Mouse (Mus musculus) hindbrain, embryonic 10.5 days (tissue): ENCODE measurements around the gene Slco2b1. TPM values are rescaled to one million over a fixed set of nuclear protein-coding genes. Genes with fewer than 3 reads are reported as not detected.

ENCODE experiments used
- DNase-seq: peaks from one replicate; pipeline ENCODE4 v3.0.0-alpha.2; 2017; ENCODE audit warnings: low spot score
- H3K27ac ChIP-seq: fragments of 300-500 bp; sonication (generic); 2 replicates; pipeline ENCODE4 v1.5.1; 2016; ENCODE audit warnings: mild to moderate bottlenecking, moderate library complexity
- H3K27me3 ChIP-seq: fragments of 300-500 bp; sonication (generic); 2 replicates; pipeline ENCODE4 v1.6.1; 2016; ENCODE audit warnings: mild to moderate bottlenecking; ENCODE audit not compliant: poor library complexity, insufficient read depth, severe bottlenecking
- H3K36me3 ChIP-seq: fragments of 300-500 bp; sonication (generic); 2 replicates; pipeline ENCODE4 v1.6.1; 2016; ENCODE audit warnings: mild to moderate bottlenecking, moderate library complexity
- H3K4me1 ChIP-seq: fragments of 300-500 bp; sonication (generic); replicated peaks from 2 replicates; pipeline ENCODE4 v1.6.1; 2016; ENCODE audit warnings: mild to moderate bottlenecking
- H3K4me3 ChIP-seq: fragments of 300-500 bp; sonication (generic); 2 replicates; pipeline ENCODE4 v1.5.1; 2016; ENCODE audit warnings: mild to moderate bottlenecking, moderate library complexity
- H3K9me3 ChIP-seq: fragments of 300-500 bp; sonication (generic); 2 replicates; pipeline ENCODE4 v1.6.1; 2016; ENCODE audit warnings: mild to moderate bottlenecking, moderate library complexity
- whole genome bisulfite sequencing: fragments of 180-500 bp; shearing (Covaris S2); methylation state at CpG from one replicate; pipeline ENCODE4 v1.1.7; 2016; 5-methylcytosine and 5-hydroxymethylcytosine counted together
- polyA plus RNA-seq: library from polyadenylated mRNA; unstranded; fragments of >200 nt; fragmentation: Nextera tagmentation; extraction: Ambion mirVana; gene quantifications from 2 replicates; pipeline ENCODE4 v1.2.1, GENCODE M21; 2016

Gene Slco2b1
- polyA plus RNA-seq, 1 experiment from 2014 or later, result 3.5 TPM

- H3K9me3 ChIP-seq, result no peaks in the 10 kb centered on the region
- no peak for DNase-seq
- no peak overlapping the region for H3K27ac ChIP-seq
- peaks cover 20% of the 10 kb centered on the region for H3K4me1 ChIP-seq
- WGBS, result 87% methylated on average over 9 of the region's 9 CpGs
- no peak overlapping the region for H3K4me3 ChIP-seq
- no peaks in the 10 kb centered on the region for H3K36me3 ChIP-seq
- no peaks in the 10 kb centered on the region for H3K27me3 ChIP-seq
These were observed 47.5 kb downstream of the Slco2b1 start for GRCm38 (mm10) chr7:99663507-99664220.

GRCm38 (mm10) chr7:99662311-99662710, 48.8 kb downstream of the Slco2b1 start:
- Histone ChIP-seq H3K27ac (no peak overlapping the region), H3K36me3 (no peaks in the 10 kb centered on the region), H3K27me3 (no peaks in the 10 kb centered on the region), H3K4me1 (peaks cover 16% of the 10 kb centered on the region), H3K4me3 (no peak overlapping the region), H3K9me3 (no peaks in the 10 kb centered on the region)
- no peak for DNase-seq
- WGBS, result 71% methylated on average over 2 of the region's 2 CpGs

GRCm38 (mm10) chr7:99661571-99662230, 49.4 kb downstream of the Slco2b1 start:
- no peak for DNase-seq

GRCm38 (mm10) chr7:99661071-99661470, 50.1 kb downstream of the Slco2b1 start:
- Histone ChIP-seq H3K27ac (no peak overlapping the region), H3K4me3 (no peak overlapping the region), H3K36me3 (no peaks in the 10 kb centered on the region), H3K4me1 (peaks cover 13% of the 10 kb centered on the region), H3K27me3 (no peaks in the 10 kb centered on the region), H3K9me3 (no peaks in the 10 kb centered on the region)
- 88% methylated on average over 9 of the region's 9 CpGs for WGBS
- no peak for DNase-seq

More at GRCm38 (mm10) chr7:99661571-99662230, 49.4 kb downstream of the Slco2b1 start:
- Histone ChIP-seq H3K27me3 (no peaks in the 10 kb centered on the region), H3K4me1 (peaks cover 14% of the 10 kb centered on the region), H3K4me3 (no peak overlapping the region), H3K27ac (no peak overlapping the region), H3K9me3 (no peaks in the 10 kb centered on the region), H3K36me3 (no peaks in the 10 kb centered on the region)
- WGBS, result 86% methylated on average over 14 of the region's 14 CpGs

- WGBS, result 47% methylated on average over 12 of the region's 12 CpGs
- no peaks in the 10 kb centered on the region for H3K36me3 ChIP-seq
- H3K9me3 ChIP-seq, result no peaks in the 10 kb centered on the region
- DNase-seq, result peak; percentile 84
- no peak overlapping the region for H3K27ac ChIP-seq
- no peaks in the 10 kb centered on the region for H3K27me3 ChIP-seq
- H3K4me1 ChIP-seq, result peaks cover 3% of the 10 kb centered on the region
- no peak overlapping the region for H3K4me3 ChIP-seq
These were observed 51.6 kb downstream of the Slco2b1 start for GRCm38 (mm10) chr7:99659379-99660029.

GRCm38 (mm10) chr7:99654244-99654643, 56.9 kb downstream of the Slco2b1 start:
- 84% methylated on average over 11 of the region's 11 CpGs for WGBS
- H3K27ac ChIP-seq, result no peak overlapping the region
- no peaks in the 10 kb centered on the region for H3K27me3 ChIP-seq
- H3K4me3 ChIP-seq, result no peak overlapping the region
- DNase-seq, result no peak
- no peaks in the 10 kb centered on the region for H3K4me1 ChIP-seq
- no peaks in the 10 kb centered on the region for H3K9me3 ChIP-seq
- H3K36me3 ChIP-seq, result no peaks in the 10 kb centered on the region

GRCm38 (mm10) chr7:99649585-99649984, 61.6 kb downstream of the Slco2b1 start:
- H3K36me3 ChIP-seq, result no peaks in the 10 kb centered on the region
- no peaks in the 10 kb centered on the region for H3K27me3 ChIP-seq
- WGBS, result 72% methylated on average over 4 of the region's 4 CpGs
- no peak overlapping the region for H3K4me3 ChIP-seq
- no peak overlapping the region for H3K27ac ChIP-seq
- no peak for DNase-seq
- H3K4me1 ChIP-seq, result peaks cover 3% of the 10 kb centered on the region; the same call in 1 of the 2 replicates
- H3K9me3 ChIP-seq, result no peaks in the 10 kb centered on the region

- WGBS, result 10% methylated on average over 6 of the region's 6 CpGs
- Histone ChIP-seq H3K27ac (no peak overlapping the region), H3K4me3 (no peak overlapping the region), H3K27me3 (no peaks in the 10 kb centered on the region), H3K36me3 (no peaks in the 10 kb centered on the region), H3K4me1 (peaks cover 4% of the 10 kb centered on the region; the same call in 1 of the 2 replicates), H3K9me3 (no peaks in the 10 kb centered on the region)
- peak; percentile 58 for DNase-seq
These were observed 62.5 kb downstream of the Slco2b1 start for GRCm38 (mm10) chr7:99648623-99649022.

GRCm38 (mm10) chr7:99644701-99645100, 66.4 kb downstream of the Slco2b1 start:
- DNase-seq, result no peak
- peaks cover 19% of the 10 kb centered on the region; the same call in 1 of the 2 replicates for H3K4me1 ChIP-seq
- no peak overlapping the region for H3K4me3 ChIP-seq
- no peak overlapping the region for H3K27ac ChIP-seq
- H3K36me3 ChIP-seq, result no peaks in the 10 kb centered on the region
- H3K9me3 ChIP-seq, result no peaks in the 10 kb centered on the region
- WGBS, result 90% methylated on average over 7 of the region's 7 CpGs
- peaks cover 6% of the 10 kb centered on the region; the same call in 1 of the 2 replicates for H3K27me3 ChIP-seq

- no peak for DNase-seq
- Histone ChIP-seq H3K9me3 (no peaks in the 10 kb centered on the region), H3K27me3 (peaks cover 6% of the 10 kb centered on the region; the same call in 1 of the 2 replicates), H3K4me3 (no peak overlapping the region), H3K36me3 (no peaks in the 10 kb centered on the region), H3K4me1 (peaks cover 19% of the 10 kb centered on the region; the same call in 1 of the 2 replicates), H3K27ac (no peak overlapping the region)
- WGBS, result 73% methylated on average over 3 of the region's 3 CpGs
These were observed 69.1 kb downstream of the Slco2b1 start for GRCm38 (mm10) chr7:99642078-99642477.

- no peaks in the 10 kb centered on the region for H3K36me3 ChIP-seq
- peaks cover 19% of the 10 kb centered on the region; the same call in 1 of the 2 replicates for H3K4me1 ChIP-seq
- 0 out of 2 replicates have a peak overlapping the region, but pooled peaks have one; percentile 23 for H3K27ac ChIP-seq
- H3K27me3 ChIP-seq, result peaks cover 11% of the 10 kb centered on the region; the same call in 1 of the 2 replicates
- WGBS, result 45% methylated on average over 4 of the region's 4 CpGs
- no peak for DNase-seq
- no peak overlapping the region for H3K4me3 ChIP-seq
- no peaks in the 10 kb centered on the region for H3K9me3 ChIP-seq
These were observed 69.9 kb downstream of the Slco2b1 start for GRCm38 (mm10) chr7:99641245-99641644.

GRCm38 (mm10) chr7:99633966-99634665, 77.0 kb downstream of the Slco2b1 start:
- Histone ChIP-seq H3K9me3 (no peaks in the 10 kb centered on the region), H3K36me3 (no peaks in the 10 kb centered on the region), H3K4me3 (no peak overlapping the region), H3K4me1 (peaks cover 3% of the 10 kb centered on the region), H3K27me3 (peaks cover 50% of the 10 kb centered on the region), H3K27ac (no peak overlapping the region)
- 79% methylated on average over 8 of the region's 8 CpGs for WGBS
- no peak for DNase-seq
